Mouse (Mus musculus) limb, embryonic 11.5 days (tissue): ENCODE results near the gene Tas2r138. TPM values are rescaled to one million over a fixed set of nuclear protein-coding genes. Genes with fewer than 3 reads are reported as not detected.
"Not testable (repeated sequence)": the region's sequence is repeated elsewhere in the genome, so short reads cannot be mapped to it uniquely, and the experiment has no call there.

Experiments used
- ATAC-seq: fragments of 200-750 bp; cut with Nextera tagmentation; 2 replicates; pipeline ENCODE4 v1.8.0; 2017; ENCODE audit warnings: low read depth; ENCODE audit not compliant: insufficient number of reproducible peaks, low FRiP score, low TSS enrichment
- DNase-seq: peaks from one replicate; pipeline ENCODE4 v3.0.0-alpha.2; 2015; ENCODE audit warnings: low spot score
- H3K27ac ChIP-seq: fragments of 300-500 bp; sonication (generic); replicated peaks from 2 replicates; pipeline ENCODE4 v1.5.1; 2014; ENCODE audit warnings: low read depth, mild to moderate bottlenecking, low read length
- H3K27me3 ChIP-seq: fragments of 300-500 bp; sonication (generic); 2 replicates; pipeline ENCODE4 v1.6.1; 2014; ENCODE audit warnings: mild to moderate bottlenecking, low read length, mixed read lengths; ENCODE audit not compliant: control insufficient read depth, insufficient read depth
- H3K36me3 ChIP-seq: fragments of 300-500 bp; sonication (generic); 2 replicates; pipeline ENCODE4 v1.6.1; 2014; ENCODE audit warnings: mild to moderate bottlenecking, low read length, moderate library complexity, mixed read lengths; ENCODE audit not compliant: control insufficient read depth, insufficient read depth
- H3K4me1 ChIP-seq: fragments of 300-500 bp; sonication (generic); 2 replicates; pipeline ENCODE4 v1.6.1; 2014; ENCODE audit warnings: low read length, mixed read lengths; ENCODE audit not compliant: control insufficient read depth, insufficient read depth
- H3K4me2 ChIP-seq: fragments of 300-500 bp; sonication (generic); 2 replicates; pipeline ENCODE4 v1.6.1; 2014; ENCODE audit warnings: low read depth, mild to moderate bottlenecking, moderate library complexity; ENCODE audit not compliant: severe bottlenecking
- H3K4me3 ChIP-seq: fragments of 300-500 bp; sonication (generic); 2 replicates; pipeline ENCODE4 v1.5.1; 2014; ENCODE audit warnings: low read depth, low read length
- H3K9ac ChIP-seq: fragments of 300-500 bp; sonication (generic); 2 replicates; pipeline ENCODE4 v1.6.1; 2014; ENCODE audit warnings: mild to moderate bottlenecking, low read length
- H3K9me3 ChIP-seq: fragments of 300-500 bp; sonication (generic); 2 replicates; pipeline ENCODE4 v1.6.1; 2016; ENCODE audit warnings: low read length; ENCODE audit not compliant: control insufficient read depth
- WGBS: fragments of 180-500 bp; shearing (Covaris S2); extraction: QIAGEN DNeasy Blood & Tissue Kit; methylation state at CpG from one replicate; pipeline ENCODE4 v1.1.7; 2014; 5-methylcytosine and 5-hydroxymethylcytosine counted together
- polyA plus RNA-seq: library from polyadenylated mRNA; unstranded; fragments of >200 nt; fragmentation: Nextera tagmentation; extraction: Ambion mirVana; gene quantifications from 2 replicates; pipeline ENCODE4 v1.2.1, GENCODE M21; 2014

Tas2r138 gene
- polyA plus RNA-seq, 1 experiment from 2014 or later = not detected

GRCm38 (mm10) chr6:40628406-40629000 lies 15.4 kb upstream of the Tas2r138 start, which contains the start of gene Mgam:
Gene Mgam (plus strand): TSS chr6:40628831.
- ATAC-seq (no peak), DNase-seq (no peak)
- Histone ChIP-seq H3K27me3 (no peaks in the 10 kb centered on the region), H3K9ac (no peak within 1 kb of the TSS), H3K27ac (no peak within 1 kb of the TSS), H3K4me3 (no peak within 1 kb of the TSS), H3K36me3 (no peaks in the 10 kb centered on the region), H3K9me3 (no peaks in the 10 kb centered on the region), H3K4me2 (no peak within 1 kb of the TSS), H3K4me1 (no peaks in the 10 kb centered on the region)
- 86% methylated on average over 8 of the region's 8 CpGs for WGBS

- Histone ChIP-seq H3K27ac (no peak overlapping the region), H3K9me3 (no peaks in the 10 kb centered on the region), H3K9ac (no peak overlapping the region), H3K27me3 (no peaks in the 10 kb centered on the region), H3K4me2 (no peak overlapping the region), H3K4me1 (no peaks in the 10 kb centered on the region), H3K4me3 (no peak overlapping the region), H3K36me3 (no peaks in the 10 kb centered on the region)
- 59% methylated on average over 1 of the region's 1 CpGs for WGBS
- ATAC-seq (no peak), DNase-seq (no peak)
These were observed 13.0 kb upstream of the Tas2r138 start for GRCm38 (mm10) chr6:40626111-40626510.

- peak; percentile 76 for DNase-seq
- Histone ChIP-seq H3K9me3 (no peaks in the 10 kb centered on the region), H3K27me3 (no peaks in the 10 kb centered on the region), H3K4me2 (no peak overlapping the region), H3K4me3 (no peak overlapping the region), H3K4me1 (no peaks in the 10 kb centered on the region), H3K9ac (no peak overlapping the region), H3K36me3 (no peaks in the 10 kb centered on the region), H3K27ac (no peak overlapping the region)
- ATAC-seq = peak; percentile 51; the same call in 1 of the 2 replicates
- WGBS = 24% methylated on average over 2 of the region's 2 CpGs
These were observed 4.9 kb upstream of the Tas2r138 start for GRCm38 (mm10) chr6:40617965-40618364.

GRCm38 (mm10) chr6:40610244-40610643 lies 2.9 kb downstream of the Tas2r138 start:
- H3K9ac ChIP-seq = no peak overlapping the region
- no peak overlapping the region for H3K27ac ChIP-seq
- no peaks in the 10 kb centered on the region for H3K9me3 ChIP-seq
- H3K36me3 ChIP-seq = no peaks in the 10 kb centered on the region
- H3K4me3 ChIP-seq = no peak overlapping the region
- H3K27me3 ChIP-seq = no peaks in the 10 kb centered on the region
- ATAC-seq = no peak
- no peaks in the 10 kb centered on the region for H3K4me1 ChIP-seq
- no peak overlapping the region for H3K4me2 ChIP-seq
- no peak for DNase-seq
- 82% methylated on average over 8 of the region's 8 CpGs for WGBS

- Histone ChIP-seq H3K4me2 (no peak overlapping the region), H3K9ac (no peak overlapping the region), H3K9me3 (no peaks in the 10 kb centered on the region), H3K27me3 (no peaks in the 10 kb centered on the region), H3K27ac (no peak overlapping the region), H3K4me1 (no peaks in the 10 kb centered on the region), H3K4me3 (no peak overlapping the region), H3K36me3 (no peaks in the 10 kb centered on the region)
- ATAC-seq (no peak), DNase-seq (no peak)
These were observed 5.7 kb downstream of the Tas2r138 start for GRCm38 (mm10) chr6:40607431-40607830.

GRCm38 (mm10) chr6:40598546-40598945 lies 14.6 kb downstream of the Tas2r138 start:
- not testable (repeated sequence) for H3K9me3 ChIP-seq, H3K4me3 ChIP-seq, H3K36me3 ChIP-seq, H3K4me2 ChIP-seq, ATAC-seq, H3K27ac ChIP-seq, H3K9ac ChIP-seq, H3K27me3 ChIP-seq, H3K4me1 ChIP-seq, DNase-seq
- WGBS = 30% methylated on average over 4 of the region's 4 CpGs

GRCm38 (mm10) chr6:40594804-40595550 lies 18.1 kb downstream of the Tas2r138 start:
- DNase-seq = no peak
- H3K9me3 ChIP-seq = no peaks in the 10 kb centered on the region
- no peak overlapping the region for H3K4me3 ChIP-seq
- no peak for ATAC-seq
- no peaks in the 10 kb centered on the region for H3K36me3 ChIP-seq
- H3K9ac ChIP-seq = no peak overlapping the region
- WGBS = 77% methylated on average over 3 of the region's 3 CpGs
- no peaks in the 10 kb centered on the region for H3K27me3 ChIP-seq
- H3K4me2 ChIP-seq = no peak overlapping the region
- H3K4me1 ChIP-seq = no peaks in the 10 kb centered on the region
- H3K27ac ChIP-seq = no peak overlapping the region

GRCm38 (mm10) chr6:40588346-40588745 lies 24.8 kb downstream of the Tas2r138 start:
- H3K4me1 ChIP-seq = no peaks in the 10 kb centered on the region
- DNase-seq = no peak
- H3K4me2 ChIP-seq = no peak overlapping the region
- H3K9ac ChIP-seq = no peak overlapping the region
- H3K27ac ChIP-seq = no peak overlapping the region
- 98% methylated on average over 2 of the region's 2 CpGs for WGBS
- no peak overlapping the region for H3K4me3 ChIP-seq
- no peaks in the 10 kb centered on the region for H3K9me3 ChIP-seq
- no peaks in the 10 kb centered on the region for H3K36me3 ChIP-seq
- no peaks in the 10 kb centered on the region for H3K27me3 ChIP-seq
- ATAC-seq = no peak
